Mouse (Mus musculus): ENCODE results near the gene Pus3. TPM values are rescaled to one million over a fixed set of nuclear protein-coding genes. Genes with fewer than 3 reads are reported as not detected.
"Not testable (repeated sequence)": the region's sequence is repeated elsewhere in the genome, so short reads cannot be mapped to it uniquely, and the experiment has no call there.

Gene Pus3
- polyA plus RNA-seq, 1 experiment from 2014 or later = 14.3 TPM

GRCm38 (mm10) chr9:35592903-35593302 is 34.5 kb downstream of the Pus3 start:
- 6% methylated on average over 2 of the region's 2 CpGs for whole genome bisulfite sequencing
- H3K9me3 ChIP-seq (replicated peaks; ENCODE audit: control insufficient read depth, low read length) = no peaks in the 10 kb centered on the region
- no peak overlapping the region for H3K9ac ChIP-seq (ENCODE audit: low read length)
- H3K36me3 ChIP-seq (ENCODE audit: control insufficient read depth, insufficient read depth) = no peaks in the 10 kb centered on the region
- H3K27ac ChIP-seq (ENCODE audit: low read length) = no peak overlapping the region
- no peaks in the 10 kb centered on the region for H3K4me1 ChIP-seq (ENCODE audit: control insufficient read depth, insufficient read depth, low read length)
- H3K27me3 ChIP-seq (ENCODE audit: control insufficient read depth, insufficient read depth, low read length) = no peaks in the 10 kb centered on the region
- no peak for ATAC-seq (replicated peaks; ENCODE audit: extremely low read depth, insufficient read depth, low FRiP score)
- no peak overlapping the region for H3K4me3 ChIP-seq (ENCODE audit: low read length)
- H3K4me2 ChIP-seq (ENCODE audit: low read depth, low read length) = no peak overlapping the region

- Histone ChIP-seq H3K36me3 (ENCODE audit: control insufficient read depth, insufficient read depth) (no peaks in the 10 kb centered on the region), H3K4me1 (ENCODE audit: control insufficient read depth, insufficient read depth, low read length) (no peaks in the 10 kb centered on the region), H3K4me2 (ENCODE audit: low read depth, low read length) (no peak overlapping the region), H3K4me3 (ENCODE audit: low read length) (no peak overlapping the region), H3K27me3 (ENCODE audit: control insufficient read depth, insufficient read depth, low read length) (no peaks in the 10 kb centered on the region), H3K27ac (ENCODE audit: low read length) (no peak overlapping the region), H3K9ac (ENCODE audit: low read length) (no peak overlapping the region), H3K9me3 (replicated peaks; ENCODE audit: control insufficient read depth, low read length) (no peaks in the 10 kb centered on the region)
- 58% methylated on average over 8 of the region's 8 CpGs for WGBS
- ATAC-seq (replicated peaks; ENCODE audit: extremely low read depth, insufficient read depth, low FRiP score) = no peak
Observed at GRCm38 (mm10) chr9:35607647-35608405, 49.4 kb downstream of the Pus3 start.

DNA sequence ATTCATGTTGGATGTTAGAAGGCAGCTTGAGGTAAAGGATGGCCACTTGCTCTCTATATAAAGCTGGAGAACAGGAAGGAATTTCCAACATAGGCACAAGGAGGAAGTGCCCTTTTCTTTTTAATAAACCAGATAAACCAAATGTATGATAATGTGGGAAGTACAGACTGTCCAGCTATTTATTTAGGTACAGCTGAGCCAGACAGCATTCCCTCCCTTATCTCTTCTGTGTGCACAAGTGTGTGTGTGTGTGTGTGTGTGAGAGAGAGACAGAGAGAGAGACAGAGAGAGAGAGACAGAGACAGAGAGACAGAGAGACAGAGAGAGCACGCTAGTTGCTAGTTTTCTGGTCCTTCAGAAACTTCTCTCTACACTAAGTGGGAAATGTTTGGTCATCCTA is 53.4 kb downstream of the Pus3 start, which contains the start of gene Pate4:
Pate4 (minus strand) TSS at position 101 of the 400 bp plus-strand sequence.
- no peak within 1 kb of the TSS for H3K27ac ChIP-seq (ENCODE audit: low read length)
- WGBS = 84% methylated on average over 1 of the region's 1 CpGs
- H3K36me3 ChIP-seq (ENCODE audit: control insufficient read depth, insufficient read depth) = no peaks in the 10 kb centered on the region
- ATAC-seq (replicated peaks; ENCODE audit: extremely low read depth, insufficient read depth, low FRiP score) = no peak
- no peaks in the 10 kb centered on the region for H3K27me3 ChIP-seq (ENCODE audit: control insufficient read depth, insufficient read depth, low read length)
- no peaks in the 10 kb centered on the region for H3K9me3 ChIP-seq (replicated peaks; ENCODE audit: control insufficient read depth, low read length)
- H3K4me2 ChIP-seq (ENCODE audit: low read depth, low read length) = no peak within 1 kb of the TSS
- H3K9ac ChIP-seq (ENCODE audit: low read length) = no peak within 1 kb of the TSS
- H3K4me1 ChIP-seq (ENCODE audit: control insufficient read depth, insufficient read depth, low read length) = no peaks in the 10 kb centered on the region
- H3K4me3 ChIP-seq (ENCODE audit: low read length) = no peak within 1 kb of the TSS

- H3K27me3 ChIP-seq (ENCODE audit: control insufficient read depth, insufficient read depth, low read length) = no peaks in the 10 kb centered on the region
- no peaks in the 10 kb centered on the region for H3K4me1 ChIP-seq (ENCODE audit: control insufficient read depth, insufficient read depth, low read length)
- 19% methylated on average over 2 of the region's 2 CpGs for WGBS
- H3K36me3 ChIP-seq (ENCODE audit: control insufficient read depth, insufficient read depth) = no peaks in the 10 kb centered on the region
- H3K4me2 ChIP-seq (ENCODE audit: low read depth, low read length) = no peak overlapping the region
- no peak overlapping the region for H3K27ac ChIP-seq (ENCODE audit: low read length)
- no peak for ATAC-seq (replicated peaks; ENCODE audit: extremely low read depth, insufficient read depth, low FRiP score)
- no peak overlapping the region for H3K4me3 ChIP-seq (ENCODE audit: low read length)
- no peak overlapping the region for H3K9ac ChIP-seq (ENCODE audit: low read length)
- H3K9me3 ChIP-seq (replicated peaks; ENCODE audit: control insufficient read depth, low read length) = no peaks in the 10 kb centered on the region
Observed at GRCm38 (mm10) chr9:35614005-35614404, 55.6 kb downstream of the Pus3 start.

- H3K27ac ChIP-seq (ENCODE audit: low read length); H3K4me1 ChIP-seq (ENCODE audit: control insufficient read depth, insufficient read depth, low read length); H3K27me3 ChIP-seq (ENCODE audit: control insufficient read depth, insufficient read depth, low read length); H3K36me3 ChIP-seq (ENCODE audit: control insufficient read depth, insufficient read depth); H3K4me2 ChIP-seq (ENCODE audit: low read depth, low read length); H3K4me3 ChIP-seq (ENCODE audit: low read length); H3K9ac ChIP-seq (ENCODE audit: low read length); H3K9me3 ChIP-seq (replicated peaks; ENCODE audit: control insufficient read depth, low read length); ATAC-seq (replicated peaks; ENCODE audit: extremely low read depth, insufficient read depth, low FRiP score): not testable (repeated sequence)
- WGBS = 56% methylated on average over 2 of the region's 2 CpGs
Observed at GRCm38 (mm10) chr9:35616784-35617183, 58.4 kb downstream of the Pus3 start.

Other genes with a start within 250 kb of the Pus3 start
- gene Cdon, start 137.5 kb upstream of the Pus3 start, polyA plus RNA-seq (2015; fragmentation: Nextera tagmentation; extraction: Ambion mirVana) = 5.0 and 5.8 TPM in 2 replicates
- gene Gm1113, start 40.3 kb upstream of the Pus3 start, polyA plus RNA-seq (2015; fragmentation: Nextera tagmentation; extraction: Ambion mirVana) = not detected in 2 replicates
- 0.57 and 0.63 TPM in 2 replicates for gene Ddx25, start 67 bp upstream of the Pus3 start, polyA plus RNA-seq (2015; fragmentation: Nextera tagmentation; extraction: Ambion mirVana)
- 0.37 and 0.53 TPM in 2 replicates for gene Pate2, start 11.7 kb downstream of the Pus3 start, polyA plus RNA-seq (2015; fragmentation: Nextera tagmentation; extraction: Ambion mirVana)
- 14.4 and 14.5 TPM in 2 replicates for gene Hyls1, start 11.8 kb downstream of the Pus3 start, polyA plus RNA-seq (2015; fragmentation: Nextera tagmentation; extraction: Ambion mirVana)
- gene Pate4, start 53.3 kb downstream of the Pus3 start, polyA plus RNA-seq (2015; fragmentation: Nextera tagmentation; extraction: Ambion mirVana) = not detected in 2 replicates
- gene Pate3, start 89.6 kb downstream of the Pus3 start, polyA plus RNA-seq (2015; fragmentation: Nextera tagmentation; extraction: Ambion mirVana) = not detected in 2 replicates
- not detected in 2 replicates for gene Pate1, start 128.8 kb downstream of the Pus3 start, polyA plus RNA-seq (2015; fragmentation: Nextera tagmentation; extraction: Ambion mirVana)
- not detected in 2 replicates for gene Gm17677, start 182.5 kb downstream of the Pus3 start, polyA plus RNA-seq (2015; fragmentation: Nextera tagmentation; extraction: Ambion mirVana)
- gene Gm17727, start 219.5 kb downstream of the Pus3 start, polyA plus RNA-seq (2015; fragmentation: Nextera tagmentation; extraction: Ambion mirVana) = not detected in 2 replicates
- gene Gm27235, start 231.5 kb downstream of the Pus3 start, polyA plus RNA-seq (2015; fragmentation: Nextera tagmentation; extraction: Ambion mirVana) = not detected in 2 replicates
- gene D730048I06Rik, start 231.5 kb downstream of the Pus3 start, polyA plus RNA-seq (2015; fragmentation: Nextera tagmentation; extraction: Ambion mirVana) = not detected in 2 replicates